Mouse (Mus musculus): ENCODE results near the gene Ppm1j.

DNA sequence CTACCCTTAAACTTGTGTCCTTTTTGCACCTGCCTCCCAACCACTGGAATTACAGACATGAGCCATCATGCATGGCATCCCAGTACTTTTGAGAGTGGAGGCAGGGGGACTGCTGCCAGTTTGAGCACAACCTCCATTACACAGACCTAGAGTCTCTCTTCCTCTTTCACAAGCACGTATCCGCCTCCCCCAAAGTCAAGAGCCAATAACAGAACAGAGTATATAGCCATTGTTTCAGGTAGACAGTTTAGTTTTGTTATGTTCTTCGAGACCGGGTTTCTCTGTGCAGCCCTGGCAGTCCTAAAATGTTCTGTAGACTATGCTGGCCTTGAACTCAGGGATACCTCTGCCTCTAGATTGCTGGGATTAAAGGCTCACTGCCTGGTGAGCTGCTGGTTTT lies 31.4 kb downstream of the Ppm1j start:
- TF ChIP-seq CTCF (IDR thresholded peaks at IDR 0.05; ENCODE audit: low read depth) (no peak), EP300 (IDR thresholded peaks at IDR 0.05; ENCODE audit: low read depth) (no peak)
